Mouse (Mus musculus): ENCODE data around the gene Pln.

DNA sequence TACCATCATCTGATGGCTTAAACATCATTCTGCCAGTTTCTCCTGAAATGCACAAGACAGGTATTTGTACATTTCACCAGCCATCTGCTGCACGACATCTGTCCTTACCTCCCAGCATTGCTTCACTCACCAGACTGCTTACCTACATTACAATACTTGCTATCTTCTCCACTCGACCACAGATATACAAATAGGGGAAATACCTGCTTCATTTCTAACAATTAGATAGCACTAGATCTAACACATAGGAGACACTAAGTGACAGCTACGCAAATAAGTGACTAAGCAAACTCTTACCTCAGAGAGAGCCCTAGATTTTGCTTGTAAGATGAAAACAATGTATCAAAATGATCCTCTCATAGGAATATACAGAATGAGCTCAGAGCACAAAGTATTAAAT is 16.2 kb downstream of the Pln start:
- no peak for TF ChIP-seq CTCF (IDR thresholded peaks at IDR 0.05; ENCODE audit: extremely low read depth, insufficient read length, insufficient replicate concordance, low read depth, low read length)
- no peak for TF ChIP-seq POLR2A (IDR thresholded peaks at IDR 0.05; ENCODE audit: low read depth, low read length)

Data from small intestine, adult 2 months (tissue).